Mouse (Mus musculus) mouse trophoblast stem cell (cell line): ENCODE measurements around the gene Cst9.

ENCODE experiments used
- in situ Hi-C, 2 experiments: fragments of 300-500 bp; cut with MseI, MboI; formaldehyde crosslinking; loops; 2 replicates in 1 of 2; 3 replicates in 1 of 2; pipeline ENCODE4 v1.15.1; 2025

The Cst9 gene

DNA sequence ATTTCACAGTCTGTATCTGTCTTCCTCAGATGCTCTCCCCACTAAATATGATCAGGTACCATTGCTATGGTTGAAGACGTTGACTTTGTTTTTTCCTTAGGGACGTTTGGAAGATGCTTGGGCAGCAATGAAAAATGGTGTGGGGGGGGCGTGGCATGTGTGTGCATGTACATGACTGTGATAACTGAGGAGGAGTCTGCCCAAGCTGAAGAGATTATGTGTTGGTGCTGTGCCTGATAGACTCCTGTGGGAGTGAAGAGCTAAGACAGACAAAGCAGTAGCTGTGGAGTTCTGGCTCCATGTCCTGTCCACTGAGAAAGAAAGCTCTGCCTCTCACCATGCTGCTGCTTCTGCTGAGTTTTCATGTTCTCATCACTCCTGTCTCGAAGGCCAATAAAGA is at the start of gene Cst9:
Gene Cst9, plus strand, starts transcription at position 236 of the 400 bp plus-strand sequence.
- in situ Hi-C loops: no loop called here

DNA sequence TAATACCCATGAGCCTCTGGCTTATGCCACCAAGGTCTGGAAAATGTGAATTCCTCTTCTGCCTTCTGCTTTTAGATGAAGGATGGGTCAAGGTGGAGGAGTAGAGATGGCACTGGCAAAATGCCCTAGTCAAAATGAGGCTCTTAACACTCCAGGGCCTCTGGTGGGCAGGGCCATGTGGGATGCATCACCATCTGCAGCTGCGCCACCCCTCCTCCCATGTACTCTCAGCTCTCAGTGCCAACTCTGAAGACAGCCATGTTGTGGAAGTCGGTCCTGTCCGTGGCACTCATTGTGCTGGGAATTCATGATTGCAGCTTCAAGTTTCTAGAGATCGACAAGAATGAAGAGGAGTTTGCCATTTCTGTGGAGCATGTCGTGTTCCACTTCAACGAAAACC is 45.8 kb upstream of the Cst9 start, which contains the start of gene Cst12:
Gene Cst12, plus strand, starts transcription at position 220 of the 400 bp plus-strand sequence.
- in situ Hi-C loops: no loop called here

DNA sequence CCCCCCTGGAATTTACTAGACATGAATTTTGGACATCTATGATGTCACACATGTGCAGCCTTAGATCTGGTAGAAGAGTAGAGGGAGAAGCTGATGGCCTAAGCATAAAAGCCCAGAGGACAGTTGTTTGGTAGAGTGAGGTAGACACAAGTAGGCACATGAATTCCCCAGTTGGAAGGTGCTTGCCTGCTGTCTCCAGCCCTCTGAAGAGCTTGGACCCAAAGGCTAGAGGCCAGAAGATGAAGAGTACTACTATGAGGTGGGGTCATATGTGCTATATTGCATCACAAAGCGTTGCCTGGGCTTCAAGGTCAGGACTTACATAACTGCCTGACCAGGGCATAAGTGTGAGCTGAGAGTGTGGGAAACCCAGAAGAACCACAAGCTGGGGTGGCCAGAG is 36.5 kb upstream of the Cst9 start, which contains the start of gene Cst8:
Gene Cst8, plus strand, starts transcription at position 301 of the 400 bp plus-strand sequence.
- in situ Hi-C loops: no loop called here

DNA sequence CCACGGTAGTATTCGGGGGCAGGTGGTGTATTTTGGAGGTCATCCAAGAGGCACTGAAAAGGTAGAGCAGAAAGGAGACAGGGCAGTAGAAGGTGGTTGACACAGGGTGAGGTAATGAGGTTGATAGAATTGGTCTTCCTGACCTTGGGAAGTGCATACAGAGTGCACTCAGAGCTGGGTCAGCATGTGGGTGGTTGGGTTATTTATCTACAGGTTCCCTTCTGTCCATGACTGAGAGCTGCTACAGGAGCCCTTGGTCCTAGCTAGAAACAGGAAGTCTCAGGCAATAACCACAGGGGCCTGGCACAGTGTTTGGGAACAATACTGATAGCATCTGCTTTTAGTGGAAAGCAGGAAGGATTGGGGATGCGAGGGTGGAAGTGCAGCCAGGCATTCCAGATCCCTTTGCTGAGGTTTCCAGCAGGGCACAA is 33.4 kb upstream of the Cst9 start:
- in situ Hi-C loops: no loop called here

DNA sequence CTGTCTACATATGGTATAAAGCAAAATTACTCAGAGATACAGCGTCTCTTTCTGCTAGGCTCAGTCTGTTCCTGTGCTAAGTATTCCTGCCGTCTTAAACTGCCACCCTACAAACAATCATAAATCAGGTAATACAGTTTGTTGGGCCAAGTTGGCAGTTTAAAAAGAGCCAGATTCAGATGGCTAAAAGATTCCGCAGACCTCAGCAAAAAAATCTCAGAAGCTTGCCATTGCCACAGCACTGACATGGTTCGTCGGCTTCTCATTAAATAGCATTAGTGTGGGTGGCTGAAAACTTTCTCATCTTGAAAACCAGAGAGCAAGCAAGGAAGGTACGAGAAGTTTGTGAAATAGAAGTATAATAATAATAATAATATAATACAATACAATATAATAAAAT is 28.3 kb upstream of the Cst9 start:
- in situ Hi-C loops: no loop called here

DNA sequence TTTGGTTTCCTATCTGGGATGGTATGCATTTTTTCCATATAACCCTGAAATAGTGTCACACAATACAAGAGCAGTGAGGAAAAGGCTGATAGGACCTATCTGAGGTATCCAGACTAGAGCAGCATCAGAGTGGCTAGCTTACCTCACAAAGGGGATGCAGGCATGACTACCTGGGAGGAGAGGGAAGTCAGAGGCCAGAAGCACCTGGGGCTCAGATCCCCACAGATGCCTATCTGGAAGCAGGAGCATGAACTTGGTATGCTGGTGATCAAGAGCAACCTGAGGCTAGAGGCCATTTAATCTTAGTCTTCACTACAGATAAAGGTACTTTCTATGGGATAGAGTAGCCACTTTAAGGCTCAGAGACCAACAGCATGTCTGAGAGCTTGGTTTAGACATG is 15.0 kb upstream of the Cst9 start, which contains the start of gene Cst13:
Gene Cst13, plus strand, starts transcription at position 173 of the 400 bp plus-strand sequence.
- in situ Hi-C loops: no loop called here

DNA sequence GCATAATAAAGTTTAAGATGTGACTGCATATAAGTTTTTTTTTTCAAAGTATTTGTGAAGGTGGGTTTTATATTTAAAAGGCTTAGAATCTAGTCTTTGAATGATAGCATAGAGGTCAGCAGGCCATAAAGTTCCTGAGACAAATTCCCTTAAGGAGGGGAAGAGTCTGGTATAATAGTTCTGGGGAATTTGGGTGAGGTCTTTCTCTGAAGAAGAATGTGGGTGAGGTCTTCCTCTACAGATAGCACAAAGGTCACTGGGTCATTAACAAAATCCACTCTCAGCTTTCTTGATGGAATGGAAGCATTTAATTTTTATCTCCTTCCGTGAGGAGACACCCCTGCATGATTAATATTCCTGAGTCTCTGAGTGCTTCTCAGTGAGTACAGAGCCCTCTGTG is 9.0 kb upstream of the Cst9 start:
- in situ Hi-C loops: no loop called here

DNA sequence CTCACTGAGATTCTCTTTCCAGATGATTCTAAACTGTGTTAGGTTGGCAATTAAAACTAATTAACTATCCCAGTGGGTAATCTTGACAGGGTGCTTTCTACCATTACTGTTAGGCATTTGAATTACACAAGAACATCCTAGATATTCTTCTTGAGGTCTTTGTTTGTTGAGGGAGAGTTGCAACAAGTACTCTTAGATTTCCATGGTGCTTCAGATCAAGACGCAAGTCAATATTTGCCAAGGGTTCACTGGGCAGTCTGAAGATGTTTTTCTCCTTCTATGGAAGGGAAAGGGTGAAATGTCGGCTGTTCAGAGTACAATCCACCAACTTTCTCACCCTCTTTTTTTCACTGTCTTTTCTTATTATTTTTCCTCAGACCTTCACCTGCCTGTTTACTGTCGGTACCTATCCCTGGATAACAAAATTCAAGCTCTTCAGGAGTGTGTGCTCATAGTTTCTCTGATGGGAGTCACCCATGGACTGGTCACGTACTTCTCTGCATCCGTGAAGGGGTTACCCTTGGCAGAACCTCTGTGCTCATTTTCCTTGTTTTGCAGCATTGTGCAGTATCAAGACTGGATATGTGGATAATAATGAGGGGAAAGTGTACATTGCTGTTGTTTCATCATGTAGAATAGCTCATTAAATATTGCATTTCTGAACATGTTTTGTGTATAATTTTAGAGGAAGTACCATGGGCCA is 3.3 kb downstream of the Cst9 start:
- in situ Hi-C loops: no loop called here

DNA sequence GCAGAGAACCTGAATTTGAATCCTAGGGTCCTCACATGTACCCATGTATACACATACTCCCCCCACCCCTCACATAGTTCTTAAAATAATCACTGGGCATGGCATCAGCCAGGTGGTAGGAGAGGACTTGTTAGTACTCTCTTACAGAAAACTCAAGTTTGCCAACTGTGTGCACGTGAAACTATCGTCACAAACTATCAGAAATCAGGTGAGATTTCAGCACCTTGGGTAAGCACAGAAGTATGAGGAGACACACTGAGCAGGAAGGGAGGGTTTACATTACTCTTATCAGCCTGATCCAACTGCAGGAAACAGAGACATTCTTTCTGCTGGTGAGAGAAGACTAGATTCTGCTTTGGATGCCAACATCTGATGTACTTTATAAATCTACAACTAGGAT is 4.3 kb downstream of the Cst9 start:
- in situ Hi-C loops: no loop called here

DNA sequence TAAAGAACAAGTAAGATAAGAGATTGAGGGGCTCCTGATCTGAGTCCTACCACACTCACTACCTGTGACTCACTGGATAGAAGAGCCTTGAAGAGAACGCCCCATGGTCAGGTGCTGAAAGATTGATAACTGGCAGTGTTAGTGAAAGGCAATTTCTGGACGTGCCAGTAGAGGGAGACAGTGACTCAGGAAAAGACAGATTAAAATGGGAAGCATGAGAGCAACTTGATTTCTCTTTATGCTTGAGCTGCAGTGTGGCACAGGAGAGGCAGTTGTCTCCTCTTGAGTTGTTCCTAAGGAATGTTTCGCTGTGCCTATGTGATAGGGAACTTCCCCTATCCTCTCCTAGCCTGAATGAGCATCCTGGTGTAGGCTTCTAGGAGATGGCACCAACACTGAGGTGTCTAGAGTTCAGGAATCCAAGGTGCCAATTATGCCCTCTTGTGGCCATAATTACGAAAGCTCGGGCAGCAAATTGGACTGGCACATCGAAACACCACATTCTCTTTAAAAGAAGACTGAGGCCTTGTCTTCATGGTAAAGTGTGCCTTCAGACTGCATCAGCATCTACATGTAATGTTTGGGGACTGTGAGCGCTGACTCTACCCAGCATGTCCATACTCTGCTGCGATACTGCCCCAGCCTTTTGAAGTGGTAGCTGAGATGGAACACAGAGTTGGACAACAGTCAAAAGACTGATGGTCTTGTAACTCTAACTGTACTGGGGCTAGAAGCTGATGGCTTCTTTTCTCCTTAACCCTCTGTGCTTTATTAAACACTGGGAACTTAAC is 16.4 kb downstream of the Cst9 start:
- in situ Hi-C loops: loop anchor here (5.0 kb wide), 1 partner anchor 51 kb away; no protein-coding TSS in a partner anchor

DNA sequence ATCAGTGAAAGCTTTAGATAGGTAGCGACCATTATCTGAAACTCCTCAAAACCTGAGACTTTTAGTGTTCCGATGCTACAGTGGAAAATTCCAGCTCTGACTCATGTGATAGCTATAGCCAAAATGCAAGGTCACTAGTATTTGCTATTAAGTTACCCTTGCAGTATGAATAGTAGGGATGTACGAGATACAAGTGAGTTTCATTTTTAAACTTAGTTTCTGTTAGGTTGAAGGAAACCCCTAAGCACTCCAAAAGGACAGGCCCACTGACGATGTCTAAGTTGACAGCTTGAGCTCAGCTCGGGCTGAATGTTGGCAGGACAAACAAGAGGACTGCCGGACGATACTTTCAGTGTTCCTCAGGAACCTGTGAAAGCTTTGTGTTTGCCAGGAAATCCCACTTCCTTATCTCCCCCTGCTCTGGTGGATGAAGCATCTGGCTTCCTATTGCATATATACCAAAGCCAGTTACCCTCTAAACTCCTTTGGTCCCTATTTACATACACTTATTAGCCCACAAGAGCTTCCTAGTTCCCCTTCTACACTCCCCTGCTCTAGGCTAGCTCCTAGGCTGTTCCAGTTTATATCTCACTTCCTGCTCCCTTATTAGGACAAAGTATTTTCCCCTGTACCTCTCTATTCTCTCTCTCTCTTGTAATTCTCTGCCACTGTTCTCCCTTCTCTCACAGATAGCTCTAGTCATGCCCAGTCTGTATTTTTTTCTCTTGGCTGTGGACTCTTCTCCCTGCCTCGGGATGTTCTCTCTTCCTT is 21.9 kb downstream of the Cst9 start:
- in situ Hi-C loops: no loop called here

DNA sequence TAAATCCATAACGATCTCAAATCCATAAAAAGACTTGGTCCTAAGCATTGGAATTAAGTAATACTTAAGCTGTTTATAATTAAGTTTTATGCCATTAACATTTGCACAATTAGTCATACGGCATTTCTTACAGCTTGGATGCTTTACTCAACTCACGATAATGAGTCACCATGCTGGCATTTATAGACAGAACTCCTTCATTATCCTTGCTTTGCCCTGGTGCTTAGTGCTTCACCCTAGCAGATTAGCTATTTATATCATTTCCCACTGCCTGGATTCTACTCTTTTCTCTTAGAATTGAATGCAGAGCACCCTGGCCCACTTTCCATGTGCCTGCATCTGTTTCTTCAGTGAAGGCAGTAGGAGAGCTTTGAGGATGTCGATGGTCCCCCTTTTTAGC is 22.6 kb downstream of the Cst9 start:
- in situ Hi-C loops: no loop called here

DNA sequence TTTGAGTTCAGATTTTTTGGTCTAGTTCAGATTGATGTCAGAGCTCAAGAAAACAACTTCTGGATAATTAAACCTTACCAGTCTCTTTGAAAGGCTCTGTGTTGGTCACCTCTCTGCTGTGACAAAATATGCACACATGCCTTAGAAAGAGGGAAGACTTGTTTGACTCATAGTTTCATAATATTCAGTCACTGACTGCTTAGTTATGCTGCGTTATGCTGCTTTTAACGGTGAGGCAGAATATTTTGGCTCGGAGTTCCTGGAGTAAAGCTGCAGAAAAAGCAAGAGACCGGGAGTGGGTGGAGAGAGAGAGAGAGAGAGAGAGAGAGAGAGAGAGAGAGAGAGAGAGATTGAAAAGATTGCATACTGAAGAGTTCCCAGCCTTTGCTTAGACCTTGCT is 26.0 kb downstream of the Cst9 start:
- in situ Hi-C loops: no loop called here

DNA sequence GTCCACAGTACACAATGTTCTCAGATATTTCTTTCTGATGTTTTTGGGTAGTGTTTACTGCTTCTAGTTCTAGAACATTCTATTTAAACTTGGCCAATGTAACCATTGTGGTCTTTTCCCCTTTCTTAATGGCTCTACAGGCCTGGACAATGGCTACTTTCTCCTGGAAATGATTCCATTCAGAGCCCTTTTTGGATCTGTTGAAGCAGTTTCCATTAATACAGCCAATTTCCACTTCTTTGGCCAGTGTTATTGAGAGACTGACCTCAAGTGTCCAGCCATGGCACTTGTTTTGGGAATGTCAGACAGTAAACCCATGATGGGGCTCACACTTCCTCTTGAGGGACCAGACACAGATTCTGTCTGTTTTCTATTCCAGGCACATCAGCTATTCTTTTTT is 26.7 kb downstream of the Cst9 start:
- in situ Hi-C loops: no loop called here

DNA sequence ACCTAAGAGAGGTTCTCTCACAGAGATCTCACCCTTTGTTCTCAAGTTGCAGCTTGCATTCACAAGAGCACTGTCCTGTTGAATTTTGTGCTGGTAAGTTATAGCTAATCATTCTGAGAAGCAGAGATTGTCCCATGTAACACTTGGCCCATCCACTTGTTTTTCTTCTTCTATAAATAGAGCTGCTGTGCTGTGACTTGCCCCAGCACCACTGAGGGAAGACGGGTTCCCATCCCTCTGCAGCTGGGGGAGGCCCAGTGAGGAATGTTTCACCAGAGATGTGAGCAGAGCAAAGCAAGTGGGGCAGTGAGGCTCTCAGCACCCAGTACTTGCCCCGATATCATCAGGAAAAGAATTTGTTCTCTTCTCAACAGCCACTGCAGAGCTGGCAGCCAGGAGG is 30.0 kb downstream of the Cst9 start, which contains the start of gene 9230104L09Rik:
Gene 9230104L09Rik, minus strand, starts transcription at position 73 of the 400 bp plus-strand sequence.
- in situ Hi-C loops: no loop called here

DNA sequence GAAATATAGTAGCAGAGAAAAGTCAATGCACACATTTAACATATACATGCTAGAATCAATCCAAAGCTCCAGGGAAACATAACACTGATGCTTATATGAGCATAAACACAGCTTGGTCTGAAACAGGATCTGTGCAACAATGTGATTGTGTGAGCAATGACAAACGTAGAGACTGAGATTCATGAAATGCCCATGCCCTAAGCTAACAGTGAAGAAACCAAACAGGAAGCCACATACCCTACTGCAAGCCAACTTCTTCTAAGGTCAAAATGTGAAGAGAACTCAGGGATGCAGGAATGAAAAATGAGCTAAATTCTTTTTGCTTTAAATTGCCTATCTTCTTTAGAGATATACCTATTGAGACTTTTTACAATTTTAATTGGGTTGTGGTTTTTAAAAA is 34.0 kb downstream of the Cst9 start:
- in situ Hi-C loops: no loop called here

DNA sequence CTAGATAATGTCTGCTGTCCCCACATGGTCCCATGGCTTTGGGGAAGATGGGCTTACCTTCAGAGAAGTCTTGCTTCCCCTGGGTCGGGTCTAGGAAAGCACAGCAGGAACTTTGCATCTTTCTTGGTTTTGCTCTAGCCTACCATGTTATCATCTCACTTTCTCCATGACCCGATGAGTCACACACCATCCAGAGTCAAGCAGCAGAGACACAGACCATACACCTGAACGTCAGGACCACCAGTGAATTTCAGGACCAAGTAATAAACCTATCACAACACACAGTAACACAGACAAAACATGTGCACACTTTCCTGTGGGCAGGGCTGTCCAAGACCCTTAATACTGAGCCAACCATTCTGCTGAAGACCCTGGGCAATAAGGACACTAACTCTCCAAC is 35.6 kb downstream of the Cst9 start:
- in situ Hi-C loops: no loop called here

DNA sequence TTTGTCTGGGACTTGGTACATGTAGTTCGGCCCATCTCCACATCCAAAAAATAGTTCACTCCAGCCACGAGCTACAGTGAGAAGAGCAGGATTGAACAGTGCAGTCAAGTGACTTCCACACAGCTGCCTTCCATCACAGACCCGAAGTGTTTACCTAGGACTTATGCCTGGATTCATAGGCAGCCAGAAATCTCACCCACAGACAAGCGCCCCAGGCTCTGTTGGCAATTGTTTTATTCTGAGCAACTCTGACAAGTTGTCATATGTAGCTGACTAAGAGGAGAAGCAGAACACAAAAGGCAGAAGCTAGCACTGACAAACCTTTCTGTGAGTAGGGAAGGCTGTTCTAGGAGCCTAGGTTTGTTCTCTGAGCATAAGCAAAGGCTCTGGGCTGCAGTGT is 37.9 kb downstream of the Cst9 start:
- in situ Hi-C loops: no loop called here

DNA sequence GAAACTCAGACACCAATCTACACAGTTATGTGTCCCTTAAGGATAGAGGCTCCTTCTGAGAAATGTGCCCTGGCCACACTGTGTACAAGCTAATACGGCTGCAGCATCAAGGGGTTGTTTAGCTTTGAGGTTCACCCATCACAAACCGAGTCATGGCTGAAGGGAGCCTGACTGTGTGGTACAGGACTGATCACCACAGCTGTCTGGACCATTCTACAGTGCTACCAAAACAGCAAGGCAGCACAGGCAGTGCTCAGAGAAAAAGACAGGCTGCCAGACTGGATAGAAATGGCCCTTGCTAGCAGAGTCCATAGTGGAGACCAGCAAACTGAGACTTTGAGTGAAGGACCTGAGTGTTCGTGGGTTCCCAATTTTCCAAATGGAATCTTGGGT is 39.3 kb downstream of the Cst9 start:
- in situ Hi-C loops: no loop called here

DNA sequence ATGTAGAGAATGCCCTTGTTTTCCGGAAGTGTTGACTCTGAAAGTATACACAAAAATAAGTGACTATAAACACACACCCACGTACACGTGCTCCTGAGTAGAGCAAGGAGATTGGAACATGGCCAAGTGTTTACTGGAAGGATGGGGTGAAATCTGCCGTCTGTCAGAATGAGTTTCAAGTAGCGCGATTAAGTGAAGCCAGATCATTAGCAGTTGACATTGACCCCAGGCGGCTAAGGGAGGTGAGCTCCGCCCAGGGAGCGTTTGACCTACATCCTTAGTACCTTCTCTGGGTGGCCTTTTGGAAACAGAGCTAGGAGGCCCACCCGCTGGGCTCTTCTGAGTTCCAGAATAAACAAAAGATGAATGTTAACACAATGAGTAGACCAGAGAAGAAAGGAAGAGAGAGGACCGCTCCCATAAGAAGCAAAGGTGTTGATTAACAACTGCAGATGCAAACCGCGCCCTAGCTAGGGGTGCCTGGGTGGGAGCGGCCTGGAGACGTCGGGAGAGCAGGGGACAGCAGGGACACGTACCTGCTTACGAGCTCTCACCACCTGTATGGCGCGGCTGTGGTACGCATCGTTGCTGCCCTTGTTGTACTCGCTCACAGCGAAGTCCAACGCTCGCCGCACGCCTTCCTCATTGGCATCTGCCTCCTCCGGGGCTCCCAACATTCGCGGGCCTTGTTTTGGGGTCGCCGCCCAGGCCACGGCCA is 39.8 kb downstream of the Cst9 start:
- in situ Hi-C loops: no loop called here

DNA sequence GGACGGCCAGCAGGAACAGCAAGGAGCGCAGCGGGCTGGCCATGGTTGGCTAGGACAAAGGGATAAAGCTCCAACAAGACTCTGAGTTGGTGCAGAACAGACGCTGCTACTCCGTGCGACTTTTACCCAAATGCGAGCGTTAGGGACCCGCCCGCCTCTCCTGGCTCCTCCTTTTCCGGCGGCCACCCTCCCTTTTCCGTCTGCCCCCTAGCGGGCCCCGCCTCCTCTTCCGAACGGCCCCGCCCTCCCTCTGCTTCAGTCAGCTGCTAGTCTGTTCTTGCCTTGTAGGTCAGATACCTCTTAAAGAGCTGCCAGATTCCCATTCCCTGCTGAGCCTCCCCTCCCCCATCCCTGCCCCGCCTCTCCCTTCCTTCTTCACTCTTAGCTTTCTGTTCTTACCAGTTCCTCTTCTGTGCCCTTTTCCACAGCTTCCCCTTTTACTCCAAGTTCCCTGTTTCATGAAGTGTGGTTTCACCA is 40.4 kb downstream of the Cst9 start, which contains the start of gene Cst3:
Gene Cst3, minus strand, starts transcription at position 358 of the 477 bp plus-strand sequence.
- in situ Hi-C loops: no loop called here
